Mouse (Mus musculus) small intestine, adult 2 months (tissue): ENCODE results near the gene Csf1.

Experiments
- CTCF ChIP-seq: fragments of 200-500 bp; IDR thresholded peaks from 2 replicates; pipeline ENCODE4 v1.5.1; 2012; ENCODE audit warnings: low read depth, mild to moderate bottlenecking, control low read depth, inconsistent platforms, low read length, moderate library complexity, mixed read lengths; ENCODE audit not compliant: insufficient replicate concordance, insufficient read length; ENCODE audit errors: extremely low read depth
- POLR2A ChIP-seq: fragments of 200-500 bp; IDR thresholded peaks from 2 replicates; pipeline ENCODE4 v1.6.1; 2012; ENCODE audit warnings: low read depth, mild to moderate bottlenecking, control low read depth, inconsistent platforms, low read length, moderate library complexity

- TF ChIP-seq POLR2A = no peak
- TF ChIP-seq CTCF = no peak
Observed at GRCm38 (mm10) chr3:107775056-107775455, 14.8 kb upstream of the Csf1 start.
